Mouse (Mus musculus) lung, postnatal 10 days (tissue): ENCODE measurements at regions not wholly inside any gene's neighbourhood (a gene's known extent, or its start where the extent isn't known, plus 50 kb on each side); places are given as distances from the start of the nearest gene placed in this dataset.

ENCODE experiments used
- DNase-seq: peaks from one replicate; pipeline ENCODE4 v3.0.0; 2021

DNA sequence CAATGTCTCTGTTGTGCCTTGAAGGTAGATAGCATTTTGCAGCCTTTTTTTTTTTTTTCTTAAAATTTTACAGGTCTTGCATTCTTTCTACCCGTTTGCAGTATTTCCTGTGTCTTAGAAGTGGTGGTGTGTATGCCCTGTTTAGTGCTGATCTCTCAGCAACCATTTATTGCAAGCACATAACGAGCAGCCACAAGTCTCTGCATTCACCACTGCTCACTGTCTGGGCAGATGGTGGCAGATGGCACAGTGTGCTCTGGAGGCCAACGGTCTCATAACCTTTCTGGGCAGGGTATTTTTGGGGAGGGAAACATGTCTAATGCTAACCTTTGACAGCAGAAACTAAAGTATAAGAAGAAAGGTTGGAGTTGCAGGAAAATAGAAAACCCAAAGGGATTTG is 266.1 kb upstream of the Ptger4 start:
- no peak for DNase-seq

DNA sequence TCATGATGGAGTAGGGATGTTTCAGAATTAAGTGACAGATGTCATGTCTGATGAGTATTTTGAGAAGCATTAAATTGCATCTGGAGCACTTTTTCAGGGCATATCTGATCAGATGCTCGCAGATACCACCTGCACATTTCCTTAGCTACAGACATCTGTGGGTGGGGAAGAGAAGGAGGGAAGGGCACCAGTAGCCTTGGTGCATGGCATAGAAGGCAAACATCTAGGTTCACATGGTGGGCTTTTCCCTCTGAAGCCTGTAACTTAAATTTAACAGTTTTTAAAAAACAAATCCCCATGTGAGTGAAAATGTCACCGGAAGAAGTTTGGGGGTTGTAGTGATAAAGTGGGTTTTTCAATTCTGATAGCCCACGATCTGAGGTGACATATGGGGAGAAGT is 267.1 kb upstream of the Ptger4 start:
- no peak for DNase-seq

DNA sequence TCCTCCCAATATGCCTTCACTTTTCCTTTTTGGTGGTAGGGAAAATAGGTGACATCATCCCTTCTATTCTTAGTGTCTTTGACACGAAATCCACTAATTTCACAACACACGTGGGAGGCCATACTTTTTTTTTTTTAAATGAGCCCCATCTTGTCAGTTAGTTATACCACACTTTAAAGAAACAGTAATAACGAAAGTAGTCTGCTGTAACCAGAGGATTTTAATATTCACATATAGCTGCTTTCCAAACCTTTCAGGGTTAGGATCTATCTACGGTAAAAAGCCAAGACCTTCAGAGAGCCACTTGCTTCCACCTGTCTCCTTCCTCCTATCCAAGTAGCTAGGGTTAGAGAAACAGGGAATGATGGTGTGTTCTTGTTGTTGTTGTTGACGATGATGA is 268.6 kb upstream of the Ptger4 start:
- DNase-seq: no peak

DNA sequence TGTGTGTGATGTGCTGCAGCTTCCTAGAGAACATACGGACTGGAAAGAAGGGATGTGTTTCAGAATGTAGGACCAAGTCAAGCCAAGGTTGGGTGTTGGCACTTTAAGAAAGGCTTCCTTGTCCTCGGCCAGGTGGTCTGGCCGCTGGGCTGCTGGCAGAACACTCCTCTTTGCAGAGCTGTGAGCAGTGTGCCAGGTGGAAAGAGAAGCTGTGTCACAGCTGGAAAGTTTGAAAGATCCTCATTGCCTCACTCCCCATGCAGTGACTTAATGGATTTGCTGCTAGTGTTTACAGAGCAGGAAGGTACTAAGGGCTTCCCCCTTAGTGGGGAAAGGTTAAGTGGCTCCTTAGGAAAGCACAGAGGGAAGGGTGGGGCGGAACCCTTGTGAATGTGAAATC is 269.2 kb upstream of the Ptger4 start:
- DNase-seq: no peak

DNA sequence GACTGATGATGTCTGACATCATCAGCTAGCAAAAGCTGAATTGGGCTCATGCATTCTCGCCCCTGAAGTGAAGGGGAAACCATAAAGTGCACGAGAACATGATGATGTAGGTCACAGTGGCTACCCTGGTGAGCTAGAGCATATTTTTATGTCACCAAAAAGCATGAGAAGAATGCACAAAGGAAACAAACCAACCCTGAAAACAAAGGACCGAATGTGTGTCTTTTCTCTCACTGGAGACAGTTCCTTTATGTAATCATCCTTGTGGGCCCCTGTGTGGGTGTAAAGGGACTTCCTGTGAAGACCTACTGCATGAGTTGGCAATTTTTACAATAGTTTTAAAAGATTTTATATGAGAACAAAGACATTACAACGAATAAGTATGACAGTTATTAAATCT is 270.2 kb upstream of the Ptger4 start:
- no peak for DNase-seq

DNA sequence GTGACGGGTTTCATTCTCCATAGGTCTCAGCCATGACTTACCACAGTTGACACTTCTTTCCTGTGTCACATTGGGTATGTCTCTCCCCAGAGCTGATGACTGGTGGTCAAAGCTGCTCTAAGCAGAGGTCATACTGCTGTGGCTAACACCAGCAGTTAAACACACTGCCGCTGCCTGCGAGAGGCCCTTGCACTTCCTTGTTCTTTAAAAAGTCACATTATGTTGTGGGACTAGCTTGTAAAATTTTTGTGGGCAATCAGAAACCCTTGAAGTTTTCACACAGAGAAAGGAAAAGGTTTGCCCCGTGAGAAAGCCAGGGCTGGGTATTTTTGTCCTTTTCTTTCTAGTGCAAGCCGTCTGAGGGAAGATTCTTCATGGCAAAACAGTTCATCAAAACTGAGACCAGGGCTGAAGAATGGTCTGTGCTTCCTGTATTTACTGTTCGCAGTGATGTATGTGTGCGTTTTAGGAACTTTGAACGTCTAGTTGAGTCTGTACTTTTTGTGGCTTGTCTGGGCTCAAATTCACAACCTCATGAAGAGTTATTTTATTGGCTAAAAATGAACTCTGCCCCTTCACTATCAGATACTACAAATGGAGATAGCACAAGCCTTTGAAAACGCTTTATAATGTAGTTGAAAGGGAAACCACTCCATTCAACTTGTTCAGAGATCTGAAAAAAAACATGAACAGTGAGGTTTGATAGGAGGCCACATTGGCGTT is 273.4 kb upstream of the Ptger4 start:
- no peak for DNase-seq

DNA sequence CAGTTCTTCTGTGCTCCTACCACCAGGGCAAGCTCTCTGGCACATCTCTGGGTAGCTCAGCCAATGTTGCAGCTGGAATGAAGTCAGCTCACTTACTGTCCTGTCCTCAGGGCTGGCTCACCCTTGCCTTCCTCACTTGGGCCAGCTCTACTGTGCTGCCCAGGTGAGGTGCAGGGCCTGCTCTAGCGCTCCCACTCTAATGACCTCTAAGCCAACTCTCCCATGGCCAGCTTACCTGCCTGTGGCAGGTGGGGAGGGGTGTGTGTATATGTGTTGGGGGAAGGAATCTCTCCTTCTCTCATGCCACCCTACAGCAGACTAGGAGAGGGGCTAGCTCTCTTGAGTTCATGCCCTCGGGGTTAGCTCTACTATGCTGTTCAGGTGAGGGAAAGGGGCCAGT is 275.6 kb upstream of the Ptger4 start:
- no peak for DNase-seq

DNA sequence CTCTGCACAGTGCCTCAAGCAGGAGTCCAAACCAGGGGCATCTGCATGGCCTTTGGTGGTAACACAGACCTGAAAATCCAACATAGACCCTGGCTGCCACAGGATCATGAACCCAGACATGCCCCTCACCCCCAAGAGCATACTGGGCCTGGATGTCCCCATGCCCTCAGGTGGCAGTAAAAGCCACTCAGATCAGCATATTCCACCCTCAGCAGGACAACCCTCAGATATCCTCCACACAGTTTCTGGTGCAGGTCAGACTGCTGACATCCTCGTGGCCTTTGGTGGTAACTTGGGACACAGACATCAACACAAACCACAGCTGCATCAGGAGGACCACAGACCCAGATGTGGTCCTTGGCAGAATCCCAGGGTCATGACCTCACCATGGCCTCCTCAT is 276.0 kb upstream of the Ptger4 start:
- DNase-seq: no peak

DNA sequence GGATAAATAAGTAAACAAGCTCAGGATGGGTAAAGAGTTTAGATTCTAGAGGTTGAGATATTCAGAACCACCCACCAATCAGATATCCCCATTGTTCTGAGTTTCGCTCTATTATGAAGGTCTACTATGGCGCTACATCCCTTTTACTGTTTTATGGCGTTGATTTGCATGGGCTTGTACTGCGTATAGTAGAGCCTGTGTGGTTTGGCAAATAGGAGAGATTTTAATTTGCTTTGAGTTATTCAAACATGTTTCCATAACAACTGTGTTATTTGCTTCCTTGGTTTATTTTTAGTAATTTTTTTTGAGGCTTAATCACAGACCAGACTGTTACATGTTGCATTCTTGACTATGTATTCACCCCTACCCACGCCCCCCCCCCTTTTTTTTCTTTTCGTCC is 284.6 kb upstream of the Ptger4 start:
- no peak for DNase-seq

DNA sequence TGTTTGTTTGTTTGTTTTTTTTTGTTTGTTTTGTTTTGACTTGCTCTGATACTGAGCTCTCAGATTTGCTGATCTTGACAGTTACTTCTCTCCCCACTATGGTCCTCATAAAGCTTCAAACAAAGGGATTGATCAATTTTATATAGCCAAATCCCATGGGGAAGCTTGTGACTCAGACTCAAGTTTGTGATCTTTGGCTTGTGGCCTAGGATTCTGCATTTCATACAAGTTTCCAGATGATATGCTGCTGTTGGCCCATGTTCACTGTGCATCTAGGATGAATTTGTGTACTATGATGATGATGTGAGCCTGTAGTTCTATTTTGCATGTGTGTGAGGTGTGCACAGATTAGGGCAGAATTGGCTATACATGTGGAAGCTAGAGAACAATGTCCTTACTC is 289.7 kb upstream of the Ptger4 start:
- no peak for DNase-seq

DNA sequence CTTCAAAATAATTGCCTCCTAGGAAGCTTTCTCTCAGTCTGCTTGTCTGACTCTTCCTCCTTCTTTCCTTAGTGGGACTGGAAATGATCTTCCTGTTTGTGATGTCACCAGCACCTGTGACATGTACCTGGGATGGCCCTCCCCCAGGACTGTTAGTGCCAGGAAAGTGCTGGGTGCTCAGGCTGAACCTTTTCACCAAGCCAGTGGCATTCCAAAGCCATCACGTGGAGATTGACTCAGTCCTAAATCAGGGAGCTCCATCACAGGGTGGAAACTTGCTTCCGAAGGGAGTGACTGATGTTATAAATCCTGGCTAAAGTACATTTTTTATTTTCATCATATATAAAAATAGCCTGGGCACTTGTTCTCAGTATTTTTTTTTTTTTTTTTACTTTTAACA is 293.4 kb upstream of the Ptger4 start:
- no peak for DNase-seq

DNA sequence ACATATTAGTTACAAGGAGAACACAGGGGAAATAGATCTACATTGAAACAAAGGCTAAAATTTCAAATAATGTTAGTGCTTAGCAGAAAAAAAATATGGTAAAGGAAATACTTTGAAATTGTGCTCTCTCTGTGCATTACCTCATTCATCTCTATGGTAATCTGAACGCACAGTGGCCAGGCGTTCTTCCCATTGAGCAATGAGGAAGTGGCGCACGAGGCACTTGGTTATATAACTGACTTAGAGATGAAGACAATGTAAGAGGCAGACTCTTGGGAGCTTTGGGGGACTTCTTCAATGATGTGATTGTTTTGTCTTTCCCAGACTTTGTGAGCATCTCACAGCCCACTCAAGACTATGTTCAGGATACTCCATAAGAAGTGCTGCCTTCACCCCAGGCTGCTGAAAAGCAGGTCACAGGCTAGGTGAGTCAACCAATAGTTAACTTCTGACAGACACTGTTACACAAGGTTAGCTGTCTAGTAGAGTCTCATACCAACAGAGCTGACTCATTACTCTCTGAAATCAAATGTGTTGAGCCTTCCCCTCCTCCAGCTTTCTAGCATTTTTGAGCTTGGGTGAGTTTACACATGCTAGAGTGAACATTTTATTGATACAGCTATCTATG is 295.4 kb upstream of the Ptger4 start:
- no peak for DNase-seq

DNA sequence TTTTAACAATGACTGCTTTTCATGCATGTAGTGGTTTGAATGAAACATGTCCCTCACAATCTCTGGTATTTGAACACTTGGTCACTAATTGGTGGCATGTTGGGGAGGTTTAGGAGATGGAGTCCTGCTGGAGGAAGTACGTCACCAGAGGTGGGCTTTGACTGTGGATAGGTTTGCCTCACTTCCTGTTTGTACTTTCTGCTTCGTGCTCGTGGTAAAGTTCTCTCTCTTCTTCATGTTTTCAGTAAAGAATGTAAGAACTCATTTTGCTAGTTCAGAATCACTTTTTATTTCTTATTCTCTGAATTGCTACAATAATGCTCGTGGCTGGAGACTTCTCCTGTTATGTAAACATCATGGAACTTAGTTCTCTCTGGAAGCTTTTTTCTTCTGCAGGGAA is 310.5 kb upstream of the Ptger4 start:
- no peak for DNase-seq

DNA sequence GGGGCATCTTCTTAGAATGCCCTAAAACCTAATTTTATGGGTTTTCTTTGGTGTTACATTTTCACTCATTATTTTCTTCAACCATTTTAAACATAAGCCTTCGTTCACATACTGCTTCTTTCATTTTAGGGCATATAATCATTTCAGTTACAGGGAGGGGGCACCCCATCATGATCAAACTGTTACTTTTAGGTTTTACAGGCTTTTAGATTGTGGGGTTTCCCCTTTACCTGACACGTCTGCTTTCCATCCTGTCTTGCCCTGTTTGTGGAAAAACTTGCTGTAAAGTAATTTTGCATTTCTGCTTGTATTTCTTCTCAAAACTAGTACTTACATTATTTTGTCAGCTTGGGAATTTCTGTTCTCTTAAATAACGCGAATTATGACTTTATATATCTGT is 310.9 kb upstream of the Ptger4 start:
- DNase-seq: no peak

DNA sequence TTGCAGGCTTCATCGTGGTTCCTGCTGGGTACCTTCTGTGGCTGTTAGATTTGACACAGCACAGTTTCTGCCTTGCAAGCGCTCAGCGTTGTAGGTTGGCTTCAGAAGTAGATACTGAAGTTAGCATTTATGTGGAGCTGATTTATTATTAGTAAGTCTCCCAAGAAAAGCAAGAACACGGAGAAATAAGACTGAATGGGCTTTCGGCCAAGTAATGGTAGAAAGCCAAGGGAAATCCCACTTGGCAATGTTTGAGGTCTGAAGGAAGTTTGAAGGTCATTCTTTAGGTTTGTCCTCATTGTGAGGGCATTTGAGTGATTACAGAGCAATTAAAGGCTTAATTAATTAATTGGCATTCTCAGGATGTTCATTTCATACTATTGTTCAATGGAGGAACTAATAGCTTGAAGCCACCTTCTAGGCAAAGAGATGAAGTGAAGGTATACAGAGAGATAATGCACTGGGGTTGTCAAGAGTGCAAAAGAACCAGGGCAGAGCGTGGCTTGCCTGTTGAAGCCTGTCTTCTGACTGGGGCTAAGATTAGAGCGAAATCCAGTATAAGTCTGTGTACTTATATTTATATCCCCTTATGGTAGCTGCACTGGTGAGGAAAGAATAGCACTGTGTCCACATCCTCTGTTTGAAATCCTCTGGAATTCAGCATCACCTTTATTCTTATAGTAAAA is 311.5 kb upstream of the Ptger4 start:
- DNase-seq: no peak

DNA sequence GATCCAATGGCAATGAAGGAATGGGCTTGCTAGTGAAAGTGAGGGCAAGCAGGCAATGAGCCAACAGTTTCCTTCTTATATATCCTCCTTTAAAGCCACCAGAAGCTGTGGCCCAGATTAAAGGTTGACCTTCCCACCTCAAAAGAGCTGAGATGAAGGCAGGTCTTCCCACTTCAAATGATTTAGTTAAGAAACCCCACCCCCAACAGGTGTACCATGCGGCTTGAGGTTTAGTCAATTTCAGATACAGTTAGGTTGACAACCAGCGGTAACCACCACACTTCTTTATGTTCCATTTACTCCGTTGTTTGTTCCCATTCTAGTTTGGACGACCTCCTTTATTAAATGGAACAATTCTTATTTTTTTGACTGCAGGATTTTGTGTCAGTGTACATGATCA is 317.8 kb upstream of the Ptger4 start:
- DNase-seq: no peak

DNA sequence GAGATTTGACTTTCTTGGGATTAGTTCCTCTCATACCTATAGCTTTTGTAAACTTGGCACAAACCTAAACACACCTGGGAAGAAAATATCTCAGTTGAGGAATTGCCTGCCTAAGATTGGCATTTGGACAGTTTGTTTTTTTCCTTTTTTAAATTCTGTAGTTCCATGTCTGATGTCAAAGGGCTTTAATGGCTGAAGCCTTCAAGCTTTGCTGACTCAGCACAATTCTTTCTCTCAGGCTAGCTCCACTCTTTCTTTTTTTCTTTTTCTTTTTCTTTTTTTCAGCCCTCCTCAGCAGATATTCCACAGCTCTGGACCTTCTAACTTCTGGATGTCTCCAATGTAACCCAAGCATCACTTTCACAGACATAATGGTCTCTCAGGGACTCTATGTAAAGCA is 330.4 kb upstream of the Ptger4 start:
- DNase-seq: no peak

DNA sequence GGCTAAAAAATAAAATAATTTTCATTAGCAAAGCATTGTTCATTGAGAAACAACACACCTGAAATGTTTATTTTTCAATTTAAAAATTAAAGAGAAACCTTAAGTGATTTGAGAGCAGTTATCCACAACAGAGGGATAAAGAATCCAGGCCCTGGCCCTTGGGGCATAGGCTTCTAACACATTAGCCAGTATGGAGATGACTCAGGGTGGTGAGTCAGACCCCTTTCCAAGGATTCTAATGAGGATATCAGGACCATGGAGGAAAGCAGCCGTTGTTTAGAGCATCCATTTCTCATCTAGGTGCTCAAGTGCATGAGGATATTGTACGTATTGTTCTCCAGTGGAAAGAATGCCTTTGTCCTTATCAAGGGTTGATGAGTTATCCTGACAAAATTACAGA is 335.6 kb upstream of the Ptger4 start:
- no peak for DNase-seq

DNA sequence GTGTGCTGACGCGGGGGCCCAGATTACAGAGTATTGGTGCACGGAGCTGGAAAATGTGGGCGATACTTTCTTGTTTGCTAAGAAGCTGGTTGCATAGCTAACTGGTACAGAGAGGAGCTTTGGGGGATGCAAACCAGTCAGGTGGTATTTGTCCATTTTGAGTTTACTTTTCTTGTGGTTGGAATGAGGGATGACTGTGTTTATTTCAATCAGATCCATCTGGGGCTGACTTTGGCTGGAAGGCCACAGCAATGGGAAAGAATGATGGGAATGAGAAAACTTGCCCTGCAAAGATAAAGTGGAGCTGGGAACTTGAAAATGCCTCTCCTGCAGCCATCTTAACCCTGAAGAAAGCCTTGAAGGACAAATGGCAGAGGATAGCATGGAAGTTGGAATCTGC is 336.4 kb upstream of the Ptger4 start:
- DNase-seq: no peak

DNA sequence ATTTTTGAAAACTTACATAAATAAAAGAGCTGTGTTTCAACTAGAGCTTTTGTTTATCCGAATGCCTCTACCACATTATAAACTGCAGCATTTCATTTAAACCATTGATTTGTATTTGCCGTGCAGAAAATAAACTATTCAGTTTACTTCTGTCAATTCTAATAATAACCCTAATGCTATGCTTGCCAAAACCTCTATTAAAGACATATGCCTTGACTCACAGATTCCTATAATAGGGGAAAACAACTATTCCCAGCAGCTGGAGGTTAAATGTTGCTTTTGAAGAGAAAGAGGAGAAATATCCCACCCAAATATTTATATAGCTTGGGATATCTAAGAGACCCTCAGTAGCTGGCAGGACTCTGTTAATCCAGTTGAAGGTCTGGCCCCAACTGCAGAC is 340.4 kb upstream of the Ptger4 start:
- no peak for DNase-seq

DNA sequence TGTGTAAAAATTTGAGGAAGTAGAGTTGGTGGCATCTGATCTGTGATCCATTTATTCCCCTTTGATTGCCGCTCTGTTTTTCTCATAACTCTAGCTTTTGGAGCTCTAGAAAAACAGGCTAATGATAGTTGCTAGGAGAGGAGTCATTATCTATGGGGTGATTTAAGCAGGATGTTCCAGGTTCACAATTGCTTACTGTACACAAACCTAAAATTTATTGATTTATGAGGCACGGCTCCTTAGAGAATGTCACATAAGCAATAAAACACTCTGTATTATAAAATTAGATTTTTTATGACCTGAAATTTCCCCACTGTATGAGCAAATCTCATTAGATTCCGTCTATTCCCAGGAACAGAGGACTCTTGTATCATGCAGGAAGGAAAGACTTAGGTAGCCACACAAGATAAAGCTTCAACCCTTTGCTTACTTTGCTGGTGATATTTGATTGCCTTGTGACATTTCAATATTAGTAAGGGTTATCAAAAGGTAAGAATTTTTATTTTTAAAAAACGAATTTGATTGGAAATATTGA is 360.8 kb upstream of the Ptger4 start:
- no peak for DNase-seq

DNA sequence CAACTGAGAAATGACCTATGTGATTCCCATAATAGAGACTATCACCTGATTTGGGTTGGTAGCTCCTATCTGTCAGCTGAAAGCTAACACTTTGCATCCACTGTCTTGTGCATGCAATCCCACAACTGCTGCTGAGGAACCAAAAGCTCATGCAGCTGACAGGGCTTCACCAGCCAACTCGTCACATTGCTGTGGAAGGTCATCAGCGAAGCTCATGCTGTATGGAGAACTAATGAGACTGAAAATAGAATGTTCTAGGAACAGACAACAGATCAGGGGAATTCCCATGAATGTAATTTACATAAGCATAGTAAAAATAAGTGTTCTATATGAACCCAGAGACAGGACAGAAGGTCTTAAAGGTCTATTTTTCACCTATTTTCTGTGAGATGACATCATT is 363.5 kb upstream of the Ptger4 start:
- DNase-seq: no peak

DNA sequence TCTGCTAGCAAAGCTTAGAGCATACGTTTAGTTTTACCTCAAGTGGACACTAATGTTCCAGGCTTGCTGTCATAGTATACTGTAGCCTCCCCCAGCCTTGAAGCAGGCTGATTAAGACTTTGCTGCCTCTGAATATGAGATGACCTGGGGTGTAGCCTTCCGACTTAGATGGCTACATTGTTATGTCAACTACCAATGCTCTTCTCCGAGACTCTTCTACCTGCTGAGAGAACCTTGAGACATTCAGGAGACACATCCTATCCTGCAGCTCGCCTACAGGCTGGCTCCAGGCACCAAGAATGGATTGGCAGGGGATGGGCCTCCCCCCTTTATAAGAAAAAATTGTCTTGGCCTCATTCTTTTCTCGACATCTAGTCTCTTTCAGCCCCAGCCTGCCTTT is 379.0 kb upstream of the Ptger4 start:
- DNase-seq: no peak

DNA sequence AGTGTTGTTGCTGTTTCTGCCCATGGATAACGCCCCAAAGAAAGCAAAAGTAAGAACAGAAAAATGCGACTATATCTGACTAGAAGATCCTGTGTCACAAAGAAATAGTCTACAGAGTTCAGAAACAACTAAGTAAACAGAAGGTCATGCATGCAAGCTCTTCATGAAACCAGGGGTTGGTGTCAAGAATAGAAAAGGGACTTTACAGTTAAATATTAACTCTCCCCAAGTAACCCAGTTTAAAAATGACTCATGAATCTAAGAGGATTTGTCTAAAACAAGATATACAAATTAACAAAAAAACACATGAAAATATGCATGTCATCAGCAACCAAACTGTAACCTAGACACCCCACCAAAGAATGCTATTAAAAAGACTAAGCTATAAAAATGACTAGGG is 381.4 kb upstream of the Ptger4 start:
- no peak for DNase-seq
